Mouse (Mus musculus): ENCODE measurements around the gene Ebf3. TPM values are rescaled to one million over a fixed set of nuclear protein-coding genes. Genes with fewer than 3 reads are reported as not detected.

Gene Ebf3
- total RNA-seq (2021), result 1 to 10 TPM; 1.8 to 2.2 TPM
- long read RNA-seq, experiment 1, result 0 reads
- long read RNA-seq, experiment 2, result 0 reads

DNA sequence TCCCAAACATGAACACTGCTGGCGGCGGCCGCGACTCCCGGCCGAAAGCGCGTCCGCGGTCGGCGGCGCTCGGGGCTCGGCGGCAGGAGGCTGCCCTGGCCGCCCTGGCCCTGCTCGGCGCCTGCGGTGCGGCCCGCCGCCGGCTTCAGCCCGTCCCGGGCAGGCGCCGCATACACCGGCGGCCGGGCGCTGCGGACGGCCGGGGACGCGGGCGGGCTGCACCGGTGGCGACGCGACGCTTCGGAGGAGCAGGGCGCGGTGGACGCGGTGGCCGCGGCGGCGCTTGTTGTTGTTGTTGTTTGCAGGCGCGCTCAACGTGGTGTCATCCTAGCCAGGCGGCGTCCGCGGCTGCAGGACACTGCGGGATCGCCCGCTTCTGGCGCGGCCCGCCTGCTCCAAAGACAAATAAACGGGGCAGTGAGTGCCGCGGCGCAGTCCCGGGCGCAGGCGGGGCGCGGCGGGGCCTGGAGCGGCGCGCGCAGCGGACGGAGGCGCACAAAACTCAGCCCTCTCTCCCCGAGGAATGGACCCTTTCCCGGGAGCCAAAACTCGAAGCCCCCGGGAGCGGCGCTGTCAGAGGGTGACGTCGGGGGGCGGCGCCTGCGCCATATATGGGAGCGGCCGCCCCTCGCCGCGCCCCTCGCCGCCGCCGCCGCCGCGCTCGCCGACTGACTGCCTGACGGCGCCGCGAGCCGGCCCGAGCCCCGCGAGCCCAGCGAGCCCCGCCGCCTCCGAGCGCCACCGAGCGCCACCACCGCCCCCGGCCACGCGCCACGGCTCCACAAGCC is at the start of gene Ebf3:
Ebf3 (minus strand) TSS at position 542 of the 788 bp plus-strand sequence.
- DNase-seq (ENCODE audit: low spot score in 2 of 2), result peak in 1 of 2 experiments; percentile 23

GRCm38 (mm10) chr7:137346860-137347259 is 32.6 kb upstream of the Ebf3 start:
- DNase-seq (ENCODE audit: low spot score in 2 of 2), result no peak

DNA sequence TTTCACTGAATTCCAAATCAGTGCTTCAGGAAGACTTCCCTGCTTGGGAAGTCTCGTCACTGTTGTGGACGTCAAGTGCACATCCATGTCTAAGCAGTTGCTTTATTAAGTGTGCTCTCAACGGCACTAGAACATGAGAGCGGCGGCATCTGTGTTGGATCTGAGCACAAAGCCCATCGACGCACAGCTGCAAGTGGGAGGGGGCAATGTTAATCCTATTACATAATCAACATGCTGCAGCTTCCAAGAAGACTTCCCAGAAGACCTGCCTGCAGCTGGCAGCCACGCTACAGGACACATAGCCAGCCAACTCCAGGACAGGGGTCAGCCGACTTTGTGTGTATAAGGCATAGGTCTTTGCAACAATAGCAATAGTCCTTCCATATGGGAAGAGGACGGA is 31.8 kb upstream of the Ebf3 start:
- DNase-seq (ENCODE audit: low spot score in 2 of 2), result no peak

DNA sequence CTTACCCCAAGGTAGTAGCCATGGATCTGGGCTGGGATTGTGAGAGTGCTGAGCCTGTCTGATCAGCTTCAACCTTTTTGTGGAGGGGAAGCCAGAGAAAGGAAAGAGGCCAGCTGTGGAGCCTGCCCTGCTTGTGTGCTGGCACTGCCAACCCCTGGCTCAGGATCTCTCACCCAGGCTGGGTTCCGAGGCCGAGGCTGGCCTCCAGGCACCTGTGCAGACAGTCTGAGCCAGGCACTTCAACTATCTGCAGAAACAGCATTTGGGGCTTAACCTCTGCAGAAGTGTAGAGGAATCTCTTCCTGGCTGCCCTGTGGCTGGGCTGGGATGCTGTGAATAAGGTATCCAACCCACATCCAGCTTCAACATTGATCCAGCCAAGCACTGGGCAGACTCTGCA is 19.7 kb upstream of the Ebf3 start:
- DNase-seq (ENCODE audit: low spot score in 2 of 2), result no peak

GRCm38 (mm10) chr7:137322926-137323325 is 8.7 kb upstream of the Ebf3 start:
- no peak for DNase-seq (ENCODE audit: low spot score in 2 of 2)

DNA sequence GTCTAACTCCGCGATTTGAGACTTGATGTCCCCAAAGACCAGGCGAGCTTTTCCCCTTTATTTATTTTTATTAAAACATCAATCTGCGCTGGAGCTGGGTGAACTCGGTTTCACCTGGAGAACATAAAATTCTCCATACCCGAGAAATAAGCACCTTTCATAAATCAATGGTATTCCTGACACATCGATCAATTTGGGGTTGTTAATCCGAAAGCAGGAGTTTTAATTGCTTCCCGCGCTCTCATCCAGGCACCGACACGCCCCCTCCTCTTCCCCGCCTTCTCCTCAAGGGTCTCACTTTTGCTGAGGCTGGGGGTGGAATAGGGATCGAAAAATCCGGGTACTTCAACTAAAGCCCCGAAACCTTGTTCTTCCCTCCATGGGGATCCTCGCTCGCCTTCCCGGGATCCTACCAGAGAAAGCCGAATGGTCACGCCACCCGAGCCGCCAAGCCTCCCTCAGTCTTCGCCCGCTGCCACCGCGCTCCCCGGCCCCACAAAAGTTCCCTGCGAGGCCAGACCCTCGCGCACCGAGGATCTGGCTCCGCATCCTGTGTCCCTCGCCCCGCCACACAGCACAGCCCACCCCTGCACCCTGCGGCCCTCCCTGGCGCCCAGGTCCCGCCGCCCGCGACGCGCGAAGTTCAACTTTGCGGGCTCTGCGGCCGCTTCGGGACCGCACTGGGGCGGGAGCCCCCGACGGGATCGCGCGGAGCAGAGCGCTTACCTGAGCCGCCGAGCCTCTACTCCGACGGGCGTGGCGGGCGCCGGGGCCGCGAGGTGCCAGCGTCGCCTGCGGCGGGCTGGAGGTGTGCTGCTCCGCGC is 7.9 kb upstream of the Ebf3 start:
- DNase-seq (ENCODE audit: low spot score in 2 of 2), result no peak

DNA sequence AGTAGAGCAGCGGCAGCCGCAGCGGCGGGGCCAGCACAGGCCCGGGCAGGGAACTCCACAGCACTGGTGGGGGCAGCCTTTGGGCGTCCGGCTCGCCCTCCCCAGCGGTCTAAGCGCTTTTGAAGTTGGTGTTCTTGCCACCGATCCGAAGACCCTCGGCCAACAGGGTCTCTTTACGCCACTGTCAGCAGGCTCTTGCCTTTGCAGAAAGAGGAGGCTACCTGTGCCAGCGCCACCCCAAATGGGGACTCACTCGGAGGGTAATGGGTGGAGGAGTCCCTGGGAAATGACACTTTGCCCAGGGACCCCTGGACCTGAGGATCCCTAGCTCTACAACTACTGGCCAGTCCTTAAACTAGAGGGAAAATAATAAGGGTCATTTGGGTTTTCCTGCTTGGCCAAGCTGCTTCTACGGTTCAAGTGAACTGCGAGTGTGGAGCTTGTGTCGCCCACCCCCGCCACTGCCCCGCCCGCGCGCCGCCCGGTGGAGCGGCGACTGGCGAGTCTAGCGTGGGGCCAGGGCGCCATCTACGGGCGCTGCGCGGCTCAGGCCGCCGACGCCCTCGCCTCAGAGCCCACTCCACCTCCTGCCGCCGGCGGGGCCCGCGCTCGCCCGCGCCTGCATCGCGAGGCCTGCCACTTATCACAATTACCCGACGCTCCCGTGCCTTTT is 7.0 kb upstream of the Ebf3 start:
- no peak for DNase-seq (ENCODE audit: low spot score in 2 of 2)

DNA sequence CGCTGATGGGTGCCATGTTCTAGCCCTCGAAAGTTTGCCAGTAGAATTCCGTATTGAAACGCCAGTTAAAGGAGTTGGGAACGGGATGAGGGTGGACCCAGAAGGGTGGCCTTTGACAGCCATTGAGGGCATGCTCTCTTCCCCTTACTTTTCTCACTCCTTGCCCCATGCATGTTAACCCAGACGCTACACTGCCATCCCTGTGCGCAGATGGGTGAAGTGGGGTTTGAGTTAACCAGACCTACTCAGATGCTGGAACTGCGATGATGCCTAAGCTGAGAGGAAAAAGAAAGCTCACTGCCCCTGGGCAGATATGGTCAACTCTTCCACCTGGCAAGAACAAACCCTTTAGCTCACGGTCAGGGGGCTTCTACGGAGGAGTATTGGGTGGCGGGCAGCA is 6.1 kb upstream of the Ebf3 start:
- no peak for DNase-seq (ENCODE audit: low spot score in 2 of 2)

DNA sequence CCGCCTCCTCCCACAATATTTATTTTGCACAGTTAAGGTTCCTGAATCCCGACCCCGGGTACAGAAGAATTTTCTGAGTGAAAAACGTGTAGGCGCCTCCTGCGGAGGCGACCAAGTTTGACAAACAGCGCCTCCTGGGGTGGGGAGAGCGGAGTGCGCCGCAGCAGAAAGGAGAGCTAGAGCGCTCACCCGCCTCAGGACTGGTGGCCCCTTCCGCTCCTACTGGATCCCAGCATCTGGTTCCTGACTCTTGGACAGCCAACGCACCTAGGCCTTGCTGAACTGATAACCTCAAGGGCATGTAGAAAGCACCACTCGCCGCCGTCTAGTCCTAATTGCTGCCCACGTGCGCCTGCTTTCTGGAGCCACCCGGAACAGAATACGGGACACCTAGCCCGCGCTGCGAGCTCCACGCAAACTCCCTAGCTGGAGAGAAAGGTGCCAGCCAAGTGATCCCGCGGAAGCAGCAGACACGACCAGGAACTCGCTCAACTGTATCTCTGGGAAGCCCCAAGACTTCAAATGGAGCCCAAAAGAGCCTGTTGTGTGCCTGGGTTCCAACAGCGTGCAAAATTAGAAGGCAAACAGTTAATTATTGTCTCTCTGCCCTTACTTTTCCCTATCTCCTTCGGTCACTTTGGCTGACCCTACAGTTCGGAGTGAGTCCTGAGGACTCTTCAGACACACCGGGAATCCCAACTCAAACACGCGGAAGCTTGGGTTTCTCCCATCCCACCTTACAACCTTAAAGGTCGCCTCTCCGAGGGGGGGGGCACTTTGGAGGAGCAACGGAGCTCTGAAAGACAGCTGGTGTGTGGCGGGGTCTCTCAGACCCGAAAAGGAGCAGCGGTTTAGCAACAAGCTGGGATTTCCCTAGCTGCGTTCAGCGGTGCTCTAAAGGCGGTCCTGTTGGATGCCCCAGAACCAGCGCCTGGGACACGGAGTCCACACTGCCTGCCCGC is 5.0 kb upstream of the Ebf3 start:
- no peak for DNase-seq (ENCODE audit: low spot score in 2 of 2)

- no peak for DNase-seq (ENCODE audit: low spot score in 2 of 2)
Observed at GRCm38 (mm10) chr7:137318383-137318775, 4.1 kb upstream of the Ebf3 start.

- no peak for DNase-seq (ENCODE audit: low spot score in 2 of 2)
Observed at GRCm38 (mm10) chr7:137317659-137318382, 3.6 kb upstream of the Ebf3 start.

DNA sequence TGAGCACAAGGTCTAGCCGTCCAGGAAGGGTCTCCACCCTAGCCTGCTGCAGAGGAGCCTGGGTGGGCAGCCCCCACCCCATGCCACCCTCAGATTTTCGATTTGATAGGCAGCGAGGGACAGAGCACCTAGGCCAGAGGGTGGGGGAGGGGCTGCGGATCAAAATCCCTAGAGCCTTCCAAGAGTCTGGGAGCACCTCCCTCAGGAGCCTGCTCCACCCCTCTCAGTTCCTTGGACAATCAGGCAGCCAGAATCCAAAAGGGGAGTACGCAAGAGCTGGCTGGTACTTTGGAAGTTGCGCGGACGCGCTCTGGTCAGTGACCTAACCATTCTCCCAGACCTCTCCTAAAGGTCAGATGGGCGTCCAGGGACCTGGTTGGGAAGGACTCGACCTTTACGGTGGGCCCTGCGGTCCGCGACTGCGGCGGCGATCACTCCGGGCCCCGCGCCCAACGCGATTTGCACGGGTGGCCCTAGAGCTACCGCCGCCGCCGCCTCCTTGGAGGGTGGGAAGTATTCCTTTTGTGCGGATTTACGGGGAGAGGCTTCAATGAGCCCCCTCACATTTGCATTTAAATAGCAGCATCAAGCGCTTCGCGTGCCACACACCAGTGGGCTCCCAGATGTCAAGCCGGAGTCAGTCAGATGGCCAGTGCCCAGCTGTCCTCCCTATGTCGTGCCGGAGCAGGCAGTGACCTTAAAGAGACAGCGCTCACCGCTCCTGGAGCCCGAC is 2.8 kb upstream of the Ebf3 start:
- DNase-seq (ENCODE audit: low spot score in 2 of 2), result no peak

- no peak for DNase-seq (ENCODE audit: low spot score in 2 of 2)
Observed at GRCm38 (mm10) chr7:137316181-137316925, 2.1 kb upstream of the Ebf3 start.

DNA sequence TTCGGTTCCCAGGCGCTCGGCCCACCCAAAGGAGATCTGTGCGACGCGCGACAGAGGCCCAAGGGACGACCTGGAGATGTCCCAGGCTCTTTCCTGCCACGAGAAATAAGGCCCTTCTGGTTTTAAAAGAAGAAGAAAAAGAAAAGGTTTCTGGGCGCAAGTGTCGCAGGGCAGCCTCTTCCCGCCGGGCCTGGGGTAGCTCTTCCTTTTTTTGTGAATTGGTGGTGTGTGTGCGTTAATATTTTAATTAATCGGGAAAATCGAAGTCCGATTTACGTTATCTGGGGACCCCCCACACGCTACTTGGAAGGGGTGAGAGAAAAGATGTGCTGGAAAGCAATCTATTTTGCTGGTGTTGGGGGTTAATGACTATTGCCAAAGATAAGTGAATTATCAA is 1.3 kb upstream of the Ebf3 start:
- DNase-seq (ENCODE audit: low spot score in 2 of 2), result no peak

GRCm38 (mm10) chr7:137314710-137315543 is 682 bp upstream of the Ebf3 start:
- DNase-seq (ENCODE audit: low spot score in 2 of 2), result no peak

GRCm38 (mm10) chr7:137313183-137313903 is 902 bp downstream of the Ebf3 start:
- DNase-seq (ENCODE audit: low spot score in 2 of 2), result no peak

GRCm38 (mm10) chr7:137312933-137313182 is 1.4 kb downstream of the Ebf3 start:
- DNase-seq (ENCODE audit: low spot score in 2 of 2), result no peak

Data from layer of hippocampus, postnatal 14 days (tissue).